Mouse (Mus musculus) kidney, adult 2 months (tissue): ENCODE data around the gene Pacrg. TPM values are rescaled to one million over a fixed set of nuclear protein-coding genes. Genes with fewer than 3 reads are reported as not detected.
A peak's percentile ranks its signal among the peaks of the same experiment; 100 is the strongest.

Experiments used
- DNase-seq: peaks from one replicate; pipeline ENCODE4 v3.0.0; 2021
- H3K27ac ChIP-seq: fragments of 200-500 bp; 2 replicates; pipeline ENCODE4 v1.5.1; 2012; ENCODE audit warnings: low read depth, low read length, control low read depth, inconsistent platforms; ENCODE audit not compliant: insufficient read depth
- H3K27me3 ChIP-seq: fragments of 200-500 bp; replicated peaks from 2 replicates; pipeline ENCODE4 v1.6.1; 2012; ENCODE audit warnings: mild to moderate bottlenecking, moderate library complexity, low read length, inconsistent platforms; ENCODE audit not compliant: control insufficient read depth, insufficient read depth
- H3K36me3 ChIP-seq: fragments of 200-500 bp; 2 replicates; pipeline ENCODE4 v1.6.1; 2012; ENCODE audit warnings: mild to moderate bottlenecking, moderate library complexity, low read length, inconsistent platforms; ENCODE audit not compliant: control insufficient read depth, insufficient read depth
- H3K4me1 ChIP-seq: fragments of 200-500 bp; 2 replicates; pipeline ENCODE4 v1.6.1; 2011; ENCODE audit warnings: low read length; ENCODE audit not compliant: control insufficient read depth, insufficient read depth
- H3K4me3 ChIP-seq: fragments of 200-500 bp; 2 replicates; pipeline ENCODE4 v1.5.1; 2011; ENCODE audit warnings: mild to moderate bottlenecking, low read depth, low read length, control low read depth; ENCODE audit not compliant: insufficient read depth
- CTCF ChIP-seq: fragments of 200-500 bp; conservative IDR thresholded peaks from 2 replicates; pipeline ENCODE4 v1.5.1; 2011; ENCODE audit warnings: low read depth, mild to moderate bottlenecking, control low read depth, low read length, moderate library complexity, mixed read lengths; ENCODE audit not compliant: insufficient read depth, insufficient read length
- POLR2A ChIP-seq: fragments of 200-500 bp; IDR thresholded peaks from one replicate; pipeline ENCODE4 v1.6.1; 2011; ENCODE audit warnings: low read depth, low read length, control low read depth
- WGBS: fragments of 180-500 bp; shearing (Covaris S2); methylation state at CpG from one replicate; pipeline ENCODE4 v1.1.7; 2018; 5-methylcytosine and 5-hydroxymethylcytosine counted together
- polyA plus RNA-seq: library from polyadenylated mRNA; depleted of rRNA; stranded (reverse); fragments of >200 nt; gene quantifications from 2 replicates; pipeline ENCODE4 v1.2.3, GENCODE M21; 2012

The Pacrg gene
- polyA plus RNA-seq, 1 experiment = 2.7 TPM

DNA sequence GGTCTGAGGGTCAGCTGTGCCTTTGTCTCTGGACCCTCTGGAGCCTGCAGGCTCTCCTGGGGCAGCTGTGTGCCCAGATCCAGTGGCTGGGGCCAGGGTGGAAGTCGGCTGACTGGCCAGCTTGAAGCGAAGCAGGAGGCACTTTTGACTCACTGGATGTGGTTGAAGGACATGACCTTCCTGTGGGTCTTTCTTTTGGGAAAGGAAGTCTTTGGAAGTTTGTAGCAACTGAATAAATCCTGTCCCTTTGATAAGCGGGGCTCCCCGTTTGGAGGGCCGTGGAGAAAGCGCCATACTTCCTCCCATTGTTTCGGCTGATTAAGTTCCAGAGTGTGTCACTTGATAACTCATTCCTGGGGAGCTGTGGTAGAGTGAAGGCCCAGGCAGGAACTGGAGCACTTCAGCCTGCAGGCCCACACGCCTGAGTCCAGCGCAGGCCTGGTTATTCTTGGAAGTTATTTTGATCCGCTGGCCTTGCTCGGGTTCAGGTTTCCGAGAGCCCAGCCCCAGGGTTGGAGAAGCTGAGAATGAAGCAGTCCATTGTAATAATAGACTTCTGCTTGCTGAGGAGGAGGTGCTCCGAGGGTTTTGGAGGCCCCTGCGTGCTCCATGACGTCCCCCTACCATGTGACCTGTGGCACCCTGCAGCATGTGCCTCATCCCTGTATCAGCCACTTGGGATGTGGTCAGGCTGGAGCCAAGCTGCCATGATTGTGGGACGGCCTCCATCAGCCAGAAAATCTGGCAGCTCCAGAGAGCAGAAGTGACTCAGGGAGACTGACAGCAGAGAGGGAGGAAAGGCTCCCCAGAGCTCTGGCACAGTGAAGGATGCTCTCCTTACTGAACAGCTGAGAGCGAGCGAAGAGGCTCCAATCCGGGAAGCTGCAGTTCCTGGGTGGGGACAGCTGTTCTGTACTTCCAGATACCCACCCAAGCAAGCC, 449.6 kb downstream of the Pacrg start:
- DNase-seq = peak; percentile 86
- H3K27ac ChIP-seq = peak overlapping the region; percentile 89
- 51% methylated on average over 19 of the region's 19 CpGs for WGBS
- no peaks in the 10 kb centered on the region for H3K27me3 ChIP-seq
- H3K36me3 ChIP-seq = no peaks in the 10 kb centered on the region
- peak; percentile 7 for TF ChIP-seq POLR2A
- TF ChIP-seq CTCF = no peak
- H3K4me1 ChIP-seq = peaks cover 8% of the 10 kb centered on the region; the same call in 1 of the 2 replicates
- no peak overlapping the region for H3K4me3 ChIP-seq

DNA sequence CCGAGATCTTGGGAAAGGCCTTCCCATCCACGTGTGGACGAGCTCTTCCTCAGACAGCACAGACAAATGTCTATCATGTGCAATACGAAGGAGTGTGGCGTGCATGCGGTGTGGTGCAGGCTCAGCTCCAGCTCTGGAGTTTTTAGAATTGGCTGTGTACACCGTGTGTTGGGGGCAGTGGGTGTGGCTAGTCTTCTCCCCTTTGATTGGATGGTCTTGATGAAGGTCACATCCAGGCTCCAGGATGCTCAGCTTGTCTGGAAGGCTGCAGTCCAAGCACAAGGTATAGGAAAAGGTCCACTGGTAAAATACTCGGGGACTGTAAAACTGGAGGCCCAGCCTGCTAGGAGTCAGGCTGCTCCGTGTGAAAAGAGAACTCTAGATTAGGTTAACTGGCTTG, 450.4 kb downstream of the Pacrg start:
- Histone ChIP-seq H3K4me1 (peaks cover 8% of the 10 kb centered on the region; the same call in 1 of the 2 replicates), H3K27ac (peak overlapping the region; percentile 89)
- no peak for DNase-seq

DNA sequence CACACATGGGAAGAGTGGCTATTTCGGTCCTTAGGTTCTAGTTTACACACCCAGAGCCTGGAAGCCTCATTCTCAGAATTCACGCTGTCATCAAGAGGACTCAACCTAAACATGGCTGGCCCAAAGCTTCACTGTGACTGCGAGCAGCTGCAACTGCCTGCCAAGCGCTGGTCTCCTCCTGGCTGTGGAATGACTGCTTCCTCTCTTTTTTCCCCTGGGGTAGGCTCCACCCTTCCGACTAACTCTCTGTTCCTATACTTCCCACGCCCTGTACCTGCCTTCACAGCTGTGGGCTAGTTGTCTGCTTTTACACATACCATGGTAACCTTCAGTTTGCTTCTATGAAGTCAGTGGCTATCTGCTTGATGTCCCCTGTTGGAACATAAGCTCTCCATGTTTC, 453.6 kb downstream of the Pacrg start:
- TF ChIP-seq POLR2A = no peak
- no peak for TF ChIP-seq CTCF
- Histone ChIP-seq H3K4me3 (no peak overlapping the region), H3K4me1 (peaks cover 8% of the 10 kb centered on the region; the same call in 1 of the 2 replicates), H3K27me3 (no peaks in the 10 kb centered on the region), H3K27ac (no peak overlapping the region), H3K36me3 (no peaks in the 10 kb centered on the region)
- DNase-seq = no peak
- WGBS = 75% methylated on average over 6 of the region's 6 CpGs

More for the DNA sequence above, 450.4 kb downstream of the Pacrg start:
- 74% methylated on average over 9 of the region's 9 CpGs for WGBS
- Histone ChIP-seq H3K27me3 (no peaks in the 10 kb centered on the region), H3K36me3 (no peaks in the 10 kb centered on the region), H3K4me3 (no peak overlapping the region)
- TF ChIP-seq POLR2A (no peak), CTCF (no peak)

DNA sequence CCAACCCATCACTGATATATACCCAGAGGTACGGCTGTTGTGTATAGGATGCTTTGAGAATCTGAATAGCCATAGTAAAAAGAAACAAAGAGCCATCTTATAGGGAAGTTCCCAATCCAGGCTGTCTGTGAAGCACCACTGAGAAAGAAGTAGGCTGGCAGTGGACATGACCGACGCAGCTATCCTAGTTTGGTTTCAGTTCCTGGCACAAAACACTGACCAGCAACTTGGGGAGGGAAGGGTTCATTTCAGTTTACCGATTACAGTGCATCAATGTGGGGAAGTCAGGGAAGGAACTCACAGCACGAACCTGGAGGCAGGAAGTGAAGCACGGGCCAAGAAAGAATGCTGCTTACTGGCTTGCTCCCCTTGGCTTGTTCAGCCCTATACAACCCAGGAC, 456.7 kb downstream of the Pacrg start:
- Histone ChIP-seq H3K4me1 (no peaks in the 10 kb centered on the region), H3K27ac (no peak overlapping the region), H3K36me3 (no peaks in the 10 kb centered on the region), H3K4me3 (no peak overlapping the region), H3K27me3 (no peaks in the 10 kb centered on the region)
- 80% methylated on average over 6 of the region's 6 CpGs for WGBS
- no peak for DNase-seq
- no peak for TF ChIP-seq CTCF
- TF ChIP-seq POLR2A = no peak

DNA sequence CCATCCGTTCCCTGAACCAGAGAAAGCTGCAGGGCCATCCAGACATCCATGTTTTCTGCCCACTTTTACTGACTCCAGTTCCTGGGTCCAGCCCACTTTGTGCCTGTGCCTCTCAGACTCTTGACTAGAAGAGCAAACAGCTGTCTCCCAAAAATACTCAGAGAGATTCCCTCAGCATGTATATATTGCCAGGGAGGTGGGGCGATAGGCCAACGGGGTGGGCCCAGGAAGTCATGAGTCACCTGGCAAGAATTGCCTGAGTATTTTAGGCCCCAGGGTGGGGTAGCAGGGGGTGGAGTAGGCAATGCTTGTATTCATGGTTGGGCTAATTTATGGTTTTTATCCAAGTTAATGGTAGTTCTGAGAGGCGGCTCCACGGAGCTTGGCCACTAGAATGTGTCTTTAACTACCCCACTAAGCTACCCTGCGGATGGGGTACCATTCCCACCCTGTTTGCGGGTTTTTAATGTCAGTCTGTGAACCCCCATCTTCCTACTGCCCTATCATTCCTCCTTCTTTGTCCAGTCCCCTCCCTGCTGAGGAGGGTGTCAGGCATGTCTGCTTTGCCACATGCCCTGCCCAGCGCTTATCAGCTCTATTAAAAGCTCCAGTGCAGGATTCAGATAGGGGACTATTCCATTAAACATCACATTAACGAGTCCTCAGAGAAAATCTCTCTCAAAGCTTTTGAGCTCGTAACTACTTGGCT, 461.5 kb downstream of the Pacrg start:
- H3K27ac ChIP-seq = no peak overlapping the region
- WGBS = 78% methylated on average over 10 of the region's 10 CpGs
- DNase-seq = no peak

DNA sequence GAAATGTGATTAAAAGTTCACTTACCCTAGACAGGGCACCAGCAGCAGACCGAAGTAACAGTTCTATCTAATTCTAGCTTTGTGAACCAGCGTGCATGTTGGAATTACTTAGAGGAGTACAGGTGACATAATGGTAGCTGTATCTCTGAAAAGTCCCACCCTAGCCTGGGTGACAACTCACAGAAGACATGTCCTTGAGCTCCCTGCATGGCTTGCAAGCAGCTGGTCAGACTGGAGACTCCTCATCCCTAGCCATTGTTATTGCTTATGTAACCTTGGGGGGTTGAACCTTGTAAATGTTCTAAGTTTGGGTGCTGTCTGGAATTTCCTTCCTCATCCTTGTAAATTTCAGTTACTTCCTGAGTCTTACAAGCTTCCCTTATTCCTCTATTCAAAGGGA, 462.5 kb downstream of the Pacrg start:
- 97% methylated on average over 2 of the region's 2 CpGs for WGBS
- H3K27ac ChIP-seq = no peak overlapping the region
- DNase-seq = no peak
- H3K4me3 ChIP-seq = no peak overlapping the region
- no peaks in the 10 kb centered on the region for H3K4me1 ChIP-seq
- TF ChIP-seq CTCF (no peak), POLR2A (no peak)
- no peaks in the 10 kb centered on the region for H3K36me3 ChIP-seq
- H3K27me3 ChIP-seq = no peaks in the 10 kb centered on the region

More for the DNA sequence above, 461.5 kb downstream of the Pacrg start:
- no peaks in the 10 kb centered on the region for H3K27me3 ChIP-seq
- H3K4me1 ChIP-seq = no peaks in the 10 kb centered on the region
- H3K4me3 ChIP-seq = no peak overlapping the region
- no peaks in the 10 kb centered on the region for H3K36me3 ChIP-seq
- TF ChIP-seq POLR2A (no peak), CTCF (no peak)

DNA sequence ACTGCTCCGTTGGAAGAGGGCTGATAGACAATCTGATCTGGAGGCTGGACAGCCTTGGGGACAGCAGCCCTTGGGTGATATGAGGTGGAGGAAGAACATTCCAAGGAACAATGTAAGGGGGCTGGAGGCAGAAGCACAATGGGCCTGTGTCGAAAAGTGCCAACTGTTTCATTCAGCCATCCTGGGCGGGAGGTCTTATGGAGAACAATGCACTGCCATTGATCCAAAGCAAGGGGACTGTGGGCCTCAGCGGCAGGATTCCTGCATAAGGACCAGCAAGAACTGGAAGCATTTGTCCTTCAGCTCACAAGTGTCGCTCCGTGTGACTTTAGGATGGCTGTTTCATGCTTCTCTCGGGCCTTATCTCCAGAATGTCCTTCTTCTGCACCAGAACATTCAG, 465.8 kb downstream of the Pacrg start:
- Histone ChIP-seq H3K36me3 (no peaks in the 10 kb centered on the region), H3K27me3 (no peaks in the 10 kb centered on the region), H3K4me3 (no peak overlapping the region), H3K27ac (no peak overlapping the region), H3K4me1 (no peaks in the 10 kb centered on the region)
- TF ChIP-seq CTCF (no peak), POLR2A (no peak)
- WGBS = 86% methylated on average over 7 of the region's 7 CpGs
- no peak for DNase-seq
